Mouse (Mus musculus) right cerebral cortex, postnatal 4 days (tissue): ENCODE results near the gene Naa60.
"Not testable (repeated sequence)": the region's sequence is repeated elsewhere in the genome, so short reads cannot be mapped to it uniquely, and the experiment has no call there.

Experiments used
- DNase-seq: peaks from one replicate; pipeline ENCODE4 v3.0.0-alpha.2; 2022

Gene Naa60

DNA sequence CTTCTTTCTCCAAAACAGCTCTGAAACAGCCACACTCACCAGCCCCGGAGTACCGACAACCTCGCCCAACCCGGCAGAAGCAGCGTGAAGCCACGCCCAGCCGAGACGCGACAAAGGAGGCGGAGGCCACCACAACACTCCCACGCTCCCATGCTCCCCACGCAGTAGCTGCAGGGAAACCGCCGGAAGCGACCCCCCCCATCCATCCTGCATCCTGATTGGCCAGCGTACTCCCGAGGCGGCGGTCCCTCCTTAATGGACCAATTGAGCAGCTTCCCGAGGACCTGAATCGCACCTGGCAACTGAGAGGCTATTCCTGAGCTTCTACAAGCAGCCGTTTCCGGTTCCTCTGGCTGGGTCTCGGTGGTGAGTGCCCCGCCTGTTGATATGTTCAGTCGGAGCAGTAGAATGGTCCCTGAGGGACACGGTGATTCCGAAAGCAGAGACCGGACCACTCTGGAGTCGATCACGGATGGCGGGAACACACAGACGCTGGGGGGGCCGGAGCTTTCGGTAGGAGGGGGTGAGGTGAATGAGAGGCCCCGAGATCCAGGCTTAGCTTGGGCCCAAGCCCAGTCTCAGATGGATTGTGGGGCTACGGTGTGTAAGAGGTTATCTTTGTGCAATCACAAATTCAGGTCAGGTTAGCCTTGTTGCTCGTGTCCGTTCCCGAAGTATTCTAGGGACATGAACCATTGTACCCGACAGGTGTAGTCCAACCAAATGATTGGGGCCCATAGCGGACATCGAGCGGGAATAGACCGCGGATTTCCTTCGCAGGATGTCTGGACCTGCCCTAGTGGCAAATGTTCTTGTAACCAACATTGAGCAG is at the start of gene Naa60:
Gene Naa60 (plus strand): TSS at position 160 of the 832 bp plus-strand sequence.
- peak; percentile 89 for DNase-seq

DNA sequence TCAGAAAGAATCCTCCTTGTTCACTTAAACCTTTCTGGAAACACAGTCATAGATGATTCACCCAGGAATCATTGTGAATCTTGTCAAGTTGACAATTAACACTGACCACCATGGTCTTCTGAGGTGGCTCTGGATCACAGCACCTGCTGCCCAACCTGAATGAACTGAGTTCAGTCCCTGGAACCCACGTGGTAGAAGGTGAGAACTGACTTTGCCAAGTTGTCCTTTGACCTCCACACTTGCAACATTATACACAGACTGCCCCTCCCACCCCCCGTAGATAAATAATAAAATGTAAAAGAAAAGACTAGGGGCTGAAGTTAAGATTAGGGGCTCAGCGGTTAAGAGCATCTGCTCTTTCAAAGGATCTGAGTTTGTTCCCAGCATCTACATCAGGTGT is 44.2 kb upstream of the Naa60 start:
- DNase-seq, result no peak

DNA sequence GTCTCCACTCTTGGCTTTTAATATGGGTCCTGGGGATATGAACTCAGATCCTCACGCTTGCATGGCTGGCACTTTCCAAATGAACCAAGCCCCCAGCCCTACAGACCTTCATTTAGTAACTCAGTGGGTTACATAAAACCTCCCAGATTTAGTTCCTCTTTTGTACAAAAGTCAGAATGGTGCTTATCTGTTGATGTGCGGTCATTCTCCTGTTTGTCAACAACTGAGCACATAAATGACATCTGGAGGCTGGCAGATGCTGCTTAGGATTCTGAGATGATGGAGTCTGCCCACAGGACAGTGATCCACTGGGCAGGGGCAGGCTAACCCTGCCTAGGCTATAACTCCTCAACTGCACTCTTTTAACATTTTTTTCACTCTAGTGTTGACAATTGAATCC is 42.4 kb upstream of the Naa60 start:
- no peak for DNase-seq

DNA sequence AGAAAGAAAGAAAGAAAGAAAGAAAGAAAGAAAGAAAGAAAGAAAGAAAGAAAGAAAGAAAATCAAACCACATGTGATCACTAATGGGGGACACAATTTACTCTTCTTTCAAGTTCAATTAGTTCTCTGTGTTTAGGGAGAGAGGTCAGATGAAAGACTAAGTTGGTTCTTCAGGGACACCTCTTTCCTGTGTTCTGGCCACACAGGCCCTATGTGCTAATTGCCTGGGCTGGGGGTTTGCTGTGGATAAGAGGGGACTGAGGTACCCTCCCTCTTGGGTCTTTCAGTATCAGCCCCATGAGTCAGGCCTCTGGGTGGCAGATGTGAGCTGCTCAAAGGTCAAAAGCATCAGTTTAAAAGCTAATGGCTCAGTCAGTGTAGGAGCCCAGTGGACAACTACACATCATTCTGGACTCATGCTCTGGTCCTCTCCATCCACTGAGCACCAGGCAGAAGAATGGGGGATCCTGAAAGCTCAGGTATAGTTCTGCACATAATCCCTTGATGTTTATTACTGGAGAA is 41.5 kb upstream of the Naa60 start, which contains the start of gene Olfr15:
Gene Olfr15 (plus strand): TSS at position 291 of the 522 bp plus-strand sequence.
- no peak for DNase-seq

DNA sequence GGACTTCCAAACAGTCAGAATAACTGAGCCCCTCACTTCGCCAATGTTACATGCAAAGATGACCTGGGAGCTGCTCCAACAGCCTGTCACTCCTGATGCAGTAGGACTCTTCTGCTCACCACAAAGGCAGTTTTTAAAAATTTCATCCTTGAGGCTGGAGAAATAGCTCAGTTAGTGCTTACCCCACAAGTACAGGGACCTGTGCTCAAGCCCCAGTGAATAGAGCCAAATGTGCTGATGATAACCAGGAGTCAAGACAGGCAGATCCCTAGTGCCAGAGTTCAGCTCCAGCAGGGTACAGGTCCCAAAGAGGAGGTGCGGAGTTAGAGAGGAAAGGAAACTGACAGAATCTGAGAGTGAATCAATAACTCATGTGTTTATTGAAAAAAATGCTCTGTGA is 36.7 kb upstream of the Naa60 start:
- no peak for DNase-seq

DNA sequence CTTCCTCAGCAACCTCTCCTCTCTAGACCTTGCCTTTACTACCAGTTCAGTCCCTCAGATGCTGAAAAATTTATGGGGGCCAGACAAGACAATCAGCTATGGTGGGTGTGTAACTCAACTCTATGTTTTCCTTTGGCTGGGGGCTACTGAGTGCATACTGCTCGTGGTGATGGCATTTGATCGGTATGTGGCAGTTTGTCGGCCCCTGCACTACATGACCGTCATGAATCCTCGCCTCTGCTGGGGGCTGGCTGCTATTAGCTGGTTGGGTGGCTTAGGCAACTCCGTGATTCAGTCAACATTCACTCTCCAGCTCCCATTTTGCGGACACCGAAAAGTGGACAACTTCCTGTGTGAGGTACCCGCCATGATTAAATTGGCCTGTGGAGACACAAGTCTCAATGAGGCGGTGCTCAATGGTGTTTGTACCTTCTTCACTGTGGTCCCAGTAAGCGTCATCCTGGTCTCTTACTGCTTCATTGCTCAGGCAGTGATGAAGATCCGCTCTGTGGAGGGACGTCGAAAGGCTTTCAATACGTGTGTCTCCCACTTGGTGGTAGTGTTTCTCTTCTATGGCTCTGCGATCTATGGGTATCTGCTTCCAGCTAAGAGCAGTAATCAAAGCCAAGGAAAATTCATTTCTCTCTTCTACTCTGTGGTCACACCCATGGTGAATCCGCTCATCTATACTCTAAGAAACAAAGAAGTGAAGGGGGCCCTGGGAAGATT is 32.9 kb upstream of the Naa60 start:
- no peak for DNase-seq

DNA sequence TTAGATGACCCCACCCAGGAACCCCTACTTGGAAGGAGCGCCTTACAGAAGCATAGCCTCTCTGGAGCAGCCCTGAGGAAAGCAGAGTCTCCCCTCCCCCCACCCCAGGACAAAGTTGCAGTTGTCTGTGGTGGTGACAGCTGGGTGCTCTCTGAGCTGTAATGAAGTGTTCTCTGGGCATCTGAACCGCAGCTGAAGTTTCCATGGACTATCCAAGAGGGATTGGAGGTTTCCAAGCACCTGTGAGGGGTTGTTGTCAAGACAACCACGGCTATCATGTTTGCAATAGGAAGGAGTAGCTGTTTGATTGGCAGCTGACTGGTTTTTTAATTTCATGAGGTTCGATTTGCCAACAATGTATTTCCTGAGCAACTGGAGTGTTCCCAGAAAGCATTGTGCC is 29.2 kb upstream of the Naa60 start:
- DNase-seq, result no peak

DNA sequence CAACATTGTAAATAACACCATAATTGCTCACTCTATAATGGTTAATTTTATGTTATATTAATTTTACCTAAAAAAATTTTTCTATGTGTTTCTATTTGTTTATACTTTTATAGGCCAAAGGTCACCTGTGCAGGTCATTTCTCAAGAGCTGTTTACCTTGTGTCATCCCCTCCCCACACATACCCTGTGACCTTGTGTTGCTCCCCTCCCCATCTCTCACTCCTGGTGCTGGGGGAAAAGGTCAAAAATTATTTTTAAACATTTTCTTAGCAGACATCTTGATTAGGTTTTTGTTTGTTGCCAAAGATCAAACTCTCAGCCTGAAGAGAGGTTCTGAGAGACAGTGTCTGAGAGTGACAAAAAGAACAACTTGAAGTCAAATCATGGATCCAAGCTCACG is 28.4 kb upstream of the Naa60 start:
- DNase-seq, result no peak

DNA sequence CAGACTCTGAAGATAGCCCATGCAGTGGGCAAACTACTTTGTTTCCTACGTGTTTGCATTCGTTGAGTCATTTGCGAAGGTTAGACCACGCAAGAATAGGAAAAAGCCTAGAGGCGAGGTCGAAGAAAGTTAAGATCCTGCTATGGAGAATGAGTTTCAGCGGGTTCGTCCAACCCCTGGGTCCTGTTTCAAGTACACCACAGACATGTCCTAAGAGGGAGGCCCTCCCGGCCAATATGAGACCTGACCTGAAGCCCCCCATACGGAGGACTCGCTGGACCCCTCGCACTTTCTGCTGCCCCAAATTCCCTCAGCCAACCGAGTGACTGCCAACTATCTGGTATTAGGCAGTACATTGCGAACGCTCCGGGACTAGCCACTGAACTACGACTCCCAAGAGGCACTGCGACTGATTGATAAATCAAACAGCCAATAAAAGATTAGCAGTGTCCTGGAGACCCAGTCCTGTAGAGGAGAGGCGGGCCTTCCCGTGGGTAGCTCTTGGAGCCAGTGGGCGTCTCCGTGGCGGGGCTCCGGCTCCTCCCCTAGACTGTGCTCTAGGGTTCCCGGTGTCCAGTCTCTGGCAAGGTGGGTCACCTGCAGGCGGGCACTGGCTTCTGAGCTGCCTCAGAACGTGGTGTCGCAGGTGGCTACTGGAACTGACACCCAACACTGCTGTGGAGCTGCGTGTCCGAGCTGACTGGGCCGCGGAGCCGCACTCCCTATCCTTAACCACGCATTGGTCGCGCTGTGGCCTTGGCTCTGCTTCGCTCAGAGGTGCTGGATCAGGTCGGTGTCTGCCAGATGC is 25.3 kb upstream of the Naa60 start, which contains the start of gene Zfp174:
Gene Zfp174 (plus strand): TSS at position 558 of the 808 bp plus-strand sequence.
- peak; percentile 82 for DNase-seq

DNA sequence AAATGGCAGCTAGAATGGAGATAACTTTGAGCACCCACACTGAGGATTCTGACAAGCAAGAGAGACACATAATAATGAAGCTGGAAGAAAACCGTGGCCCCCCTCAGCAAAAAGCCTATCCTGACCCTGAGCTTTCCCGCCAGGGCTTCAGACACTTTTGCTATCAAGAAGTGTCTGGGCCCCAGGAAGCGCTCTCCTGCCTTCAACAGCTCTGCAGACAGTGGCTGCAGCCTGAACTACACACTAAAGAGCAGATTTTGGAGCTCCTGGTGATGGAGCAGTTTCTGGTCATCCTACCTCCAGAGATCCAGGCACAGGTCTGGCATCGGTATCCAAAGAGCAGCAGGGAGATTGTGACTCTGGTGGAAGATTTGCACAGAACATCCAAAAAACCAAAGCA is 24.3 kb upstream of the Naa60 start:
- DNase-seq, result no peak

DNA sequence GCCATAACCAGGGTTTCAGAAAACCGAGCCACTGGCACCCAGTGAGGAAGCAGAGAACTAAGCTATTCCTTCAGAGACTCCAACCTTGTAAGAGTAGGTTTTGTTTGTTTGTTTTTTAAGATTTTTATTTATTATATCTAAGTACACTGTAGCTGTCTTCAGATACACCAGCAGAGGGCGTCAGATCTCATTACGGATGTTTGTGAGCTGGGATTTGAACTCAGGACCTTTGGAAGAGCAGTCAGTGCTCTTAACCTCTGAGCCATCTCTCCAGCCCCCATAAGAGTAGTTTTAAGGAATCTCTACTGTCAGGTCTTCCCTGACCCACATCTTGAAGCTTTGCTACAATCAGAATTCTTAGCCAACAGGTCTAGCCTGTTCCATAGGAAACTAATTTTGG is 23.8 kb upstream of the Naa60 start:
- DNase-seq, result no peak

DNA sequence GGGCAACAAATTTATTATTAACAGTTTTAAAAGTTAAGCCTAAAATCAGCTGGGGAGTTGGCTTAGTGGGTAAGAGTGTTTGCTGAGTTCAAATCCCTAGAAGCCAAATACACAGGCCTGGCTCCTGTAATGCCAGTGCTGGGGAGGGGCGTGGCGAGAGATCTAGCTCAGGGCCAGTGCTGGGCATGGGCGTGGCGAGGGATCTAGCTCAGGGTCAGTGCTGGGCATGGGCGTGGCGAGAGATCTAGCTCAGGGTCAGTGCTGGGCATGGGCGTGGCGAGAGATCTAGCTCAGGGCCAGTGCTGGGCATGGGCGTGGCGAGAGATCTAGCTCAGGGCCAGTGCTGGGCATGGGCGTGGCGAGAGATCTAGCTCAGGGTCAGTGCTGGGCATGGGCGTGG is 20.9 kb upstream of the Naa60 start:
- DNase-seq, result not testable (repeated sequence)

DNA sequence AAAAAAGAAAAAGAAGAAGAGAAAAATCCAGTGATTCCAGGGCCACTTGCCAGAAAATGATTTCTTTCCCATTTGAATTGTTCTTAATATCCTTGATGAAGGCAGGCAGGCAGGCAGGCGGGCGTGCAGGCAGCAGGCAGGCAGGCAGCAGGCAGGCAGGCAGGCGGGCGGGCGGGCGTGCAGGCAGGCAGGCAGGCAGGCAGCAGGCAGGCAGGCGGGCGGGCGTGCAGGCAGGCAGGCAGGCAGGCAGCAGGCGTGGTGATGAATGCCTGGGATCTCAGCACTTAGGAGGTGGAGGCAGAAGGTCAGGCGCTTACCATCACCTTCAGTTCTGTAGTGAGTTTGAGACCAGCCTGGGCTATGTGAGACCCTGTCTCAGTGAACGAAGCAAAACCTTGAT is 19.6 kb upstream of the Naa60 start:
- no peak for DNase-seq

DNA sequence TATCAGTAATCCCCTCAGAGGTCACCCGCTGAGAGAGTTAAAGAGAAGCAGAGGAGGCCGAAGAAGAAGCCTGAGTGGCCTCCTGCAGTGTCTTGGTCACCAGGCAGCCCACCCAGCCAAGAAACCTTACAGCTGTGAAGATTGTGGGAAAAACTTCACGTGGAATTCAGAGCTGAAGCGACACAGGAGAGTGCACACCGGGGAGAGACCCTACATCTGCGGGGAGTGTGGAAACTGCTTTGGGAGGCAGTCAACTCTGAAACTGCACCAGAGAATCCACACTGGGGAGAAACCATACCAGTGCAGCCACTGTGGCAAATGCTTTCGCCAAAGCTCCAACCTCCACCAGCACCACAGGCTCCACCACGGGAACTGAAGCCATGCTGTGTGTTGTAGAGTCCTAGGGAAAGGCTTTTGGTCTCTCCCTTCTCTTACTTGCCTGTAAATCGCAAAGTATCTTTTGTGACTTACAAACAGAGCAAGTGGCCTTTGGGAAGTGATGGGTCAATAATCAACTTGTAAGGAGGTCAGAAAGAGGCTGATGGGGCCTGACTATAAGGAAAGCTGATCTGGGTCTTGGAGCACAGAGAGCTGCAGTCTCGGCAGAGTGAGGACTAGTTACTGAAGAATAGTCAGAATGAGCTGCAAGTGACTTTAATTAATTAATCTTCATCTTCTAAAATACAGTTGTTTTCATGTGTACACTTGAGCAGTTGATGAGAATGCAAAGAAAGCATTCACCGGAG is 17.6 kb upstream of the Naa60 start:
- DNase-seq, result no peak

DNA sequence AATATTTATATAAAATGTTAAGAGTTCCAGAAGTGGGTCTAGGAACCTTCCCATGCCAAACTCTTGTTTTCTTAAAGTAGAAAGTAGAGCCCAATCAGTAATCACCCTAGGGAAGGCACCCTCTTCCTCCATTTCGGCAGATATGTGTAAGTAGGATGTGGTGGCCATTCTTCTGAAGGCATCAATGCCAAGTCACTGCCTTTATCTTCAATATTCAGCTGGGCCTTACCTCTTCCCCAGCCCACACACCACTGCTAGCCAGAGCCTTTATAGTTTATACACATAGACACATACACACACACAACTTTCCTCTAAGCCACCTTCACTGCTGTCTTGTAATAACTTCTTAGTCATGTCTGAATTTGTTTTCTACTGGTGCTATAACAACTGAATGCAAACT is 16.4 kb upstream of the Naa60 start:
- DNase-seq, result no peak

DNA sequence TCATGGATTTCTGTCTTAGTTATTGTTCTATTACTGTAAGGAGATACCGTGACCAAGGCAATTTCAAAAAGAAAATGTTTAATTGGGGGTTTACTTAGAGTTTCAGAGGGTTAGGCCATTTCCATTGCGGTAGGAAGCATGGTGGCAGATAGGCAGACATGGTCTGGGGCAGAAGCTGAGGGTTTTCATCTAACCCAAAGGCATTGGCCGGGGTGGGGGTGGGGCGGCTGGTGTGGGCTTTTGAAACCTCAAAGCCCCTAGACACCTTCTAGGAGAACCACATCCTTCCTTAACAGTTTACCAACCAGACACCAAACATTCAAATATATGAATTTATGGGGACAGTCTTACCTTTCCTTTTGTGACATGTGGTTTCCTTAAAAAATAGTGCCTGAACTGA is 12.9 kb upstream of the Naa60 start:
- no peak for DNase-seq

DNA sequence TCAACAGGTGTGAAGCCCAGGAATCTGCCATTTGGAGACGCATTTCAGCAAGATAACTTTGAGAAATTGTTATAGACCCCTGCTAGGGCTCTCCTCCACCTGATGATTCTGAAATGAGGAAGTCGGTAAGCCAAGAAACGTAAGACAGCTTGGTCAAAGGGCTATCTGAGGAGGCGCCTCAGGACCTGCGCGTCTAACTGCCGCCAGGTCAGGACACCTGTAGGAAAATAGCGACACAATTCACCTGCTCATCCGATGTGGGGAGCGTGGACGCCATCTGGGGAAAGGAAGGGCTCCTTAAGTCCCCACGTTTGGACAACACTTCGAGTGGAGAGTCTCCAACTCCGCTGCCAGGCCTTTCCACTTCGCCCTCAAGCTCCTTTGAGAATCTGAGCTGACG is 360 bp upstream of the Naa60 start:
- DNase-seq, result no peak

DNA sequence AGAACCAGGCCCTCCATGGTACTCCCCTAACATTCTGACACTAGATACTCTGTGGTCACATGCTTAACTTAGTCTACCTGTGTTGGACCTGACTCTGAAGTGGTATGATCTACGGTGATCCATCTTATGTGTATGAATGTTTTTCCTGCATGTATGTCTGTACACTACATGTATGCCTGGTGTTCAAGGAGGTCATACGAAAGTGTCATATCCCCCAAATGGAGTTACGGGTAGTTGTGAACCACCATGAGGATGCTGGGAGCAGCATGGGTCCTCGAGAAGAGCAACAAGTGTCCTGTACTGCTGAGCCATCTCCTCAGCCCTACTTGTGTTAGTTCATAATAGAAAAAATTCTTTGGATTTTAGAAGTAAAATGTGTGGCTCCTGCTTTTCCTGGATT is 4.2 kb downstream of the Naa60 start:
- no peak for DNase-seq

DNA sequence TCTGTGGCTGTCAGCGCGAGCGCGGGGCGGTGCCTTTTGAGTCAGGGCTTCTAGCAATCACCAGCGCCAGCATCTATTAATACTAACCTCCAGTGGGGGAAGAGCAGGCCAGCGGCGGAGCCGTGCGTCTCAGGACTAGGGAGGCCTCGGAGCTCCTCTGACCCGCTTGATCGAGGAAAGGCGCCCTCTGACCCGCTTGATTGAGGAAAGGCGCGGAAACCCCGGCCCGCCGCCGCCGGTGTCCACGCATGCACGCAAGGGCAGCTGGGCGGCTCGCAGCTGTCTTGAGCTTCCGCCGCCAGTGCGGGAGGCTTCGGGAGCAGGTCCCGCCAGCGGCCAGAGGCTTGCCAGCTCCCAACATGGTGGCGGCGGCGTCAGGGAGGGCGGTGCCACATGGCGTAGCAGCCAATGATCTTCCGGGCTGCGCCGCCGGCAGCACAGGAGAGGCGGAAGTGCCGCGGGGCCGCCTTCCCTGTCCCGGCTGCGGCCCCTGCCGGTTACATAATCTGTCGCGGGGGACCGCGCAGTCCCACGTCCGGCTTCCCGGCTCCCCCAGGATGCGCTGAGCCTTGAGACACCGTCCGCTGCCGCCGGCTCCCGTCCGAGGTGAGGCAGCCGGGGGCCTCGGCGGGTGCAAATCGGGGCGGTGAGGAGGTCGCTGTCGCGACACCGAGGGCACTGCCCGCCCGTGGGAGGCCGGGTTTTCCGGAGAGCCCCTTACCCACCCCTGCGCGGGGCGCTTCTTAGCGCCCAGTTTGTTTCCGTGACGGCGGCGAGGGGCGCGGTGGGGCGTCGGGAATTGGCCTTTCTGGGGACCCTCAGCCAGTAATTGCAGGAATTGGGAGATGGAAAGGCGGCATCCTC is 12.3 kb downstream of the Naa60 start, which contains the start of the genes Zfp597 and Gm20695:
Gene Zfp597 (minus strand): TSS at position 361 of the 864 bp plus-strand sequence.
Gene Gm20695 (plus strand): TSS at position 448 of the 864 bp plus-strand sequence.
- DNase-seq, result peak; percentile 92

DNA sequence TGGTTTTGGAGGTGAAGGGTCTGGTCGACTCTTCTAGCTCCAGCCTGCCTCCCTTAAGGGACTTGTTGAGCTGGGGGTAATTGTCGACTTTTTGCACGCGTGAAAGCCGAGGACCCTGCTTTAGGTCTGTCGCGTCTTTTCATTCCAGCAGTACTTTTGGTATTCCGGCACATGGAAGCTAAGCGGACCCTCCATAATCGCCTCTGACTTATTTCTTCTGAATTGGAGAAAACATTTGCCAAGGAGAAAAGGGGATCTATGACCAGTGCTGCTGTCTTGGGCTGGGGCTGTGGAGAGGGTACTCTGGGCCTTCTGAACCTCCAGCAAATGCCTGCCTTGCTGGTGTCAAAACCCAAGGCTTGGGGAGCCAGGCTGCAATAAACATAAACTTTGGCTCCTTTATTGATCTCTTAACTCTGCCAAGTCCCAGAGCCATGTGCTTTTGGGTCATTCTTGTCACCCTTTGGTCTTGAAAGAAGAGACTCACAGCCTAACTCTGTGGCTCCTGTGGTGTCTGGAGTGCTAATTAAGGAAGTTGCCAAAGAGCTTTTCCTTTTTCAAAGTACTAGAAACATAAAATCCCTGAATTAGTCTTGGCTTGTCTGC is 13.0 kb downstream of the Naa60 start:
- no peak for DNase-seq
